31 mouse cellular contexts compared by ENCODE assay signal in genomic region chr8:93502634-93503033, GRCm38 (mm10). TPM values are rescaled to one million over a fixed set of nuclear protein-coding genes. Genes with fewer than 3 reads are reported as not detected.
"Had no signal": no experiment of that assay in that cellular context is flagged by ENCODE, and none has a peak within 500 bp of the region (broad histone marks: within the 10 kb centered on the region; RNA-seq: fewer than 3 reads in every experiment).

No protein-coding gene starts in this region.

- H3K4me1 ChIP-seq: heart, embryonic 10.5 days; heart, embryonic 12.5 days; hindbrain, embryonic 10.5 days; hindbrain, embryonic 13.5 days; hindbrain, embryonic 15.5 days; kidney, embryonic 15.5 days; limb, embryonic 13.5 days; limb, embryonic 15.5 days; liver, embryonic 12.5 days had no signal

- H3K4me3 ChIP-seq: gastrocnemius, adult 2 months; heart, embryonic 10.5 days; heart, embryonic 12.5 days; hindbrain, embryonic 10.5 days; hindbrain, embryonic 13.5 days; hindbrain, embryonic 15.5 days; kidney, embryonic 15.5 days; limb, embryonic 13.5 days; limb, embryonic 15.5 days; liver, embryonic 12.5 days had no signal

- H3K4me2 ChIP-seq: heart, embryonic 12.5 days; hindbrain, embryonic 13.5 days; hindbrain, embryonic 15.5 days; kidney, embryonic 15.5 days; limb, embryonic 13.5 days; limb, embryonic 15.5 days; liver, embryonic 12.5 days had no signal

- H3K27me3 ChIP-seq: hindbrain, embryonic 13.5 days; hindbrain, embryonic 15.5 days; kidney, embryonic 15.5 days; limb, embryonic 13.5 days; limb, embryonic 15.5 days; liver, embryonic 12.5 days had no signal

- H3K9me3 ChIP-seq: heart, embryonic 10.5 days; heart, embryonic 12.5 days; hindbrain, embryonic 10.5 days; hindbrain, embryonic 13.5 days; hindbrain, embryonic 15.5 days; kidney, embryonic 15.5 days; limb, embryonic 13.5 days; limb, embryonic 15.5 days; liver, embryonic 12.5 days had no signal

- DNase-seq: gastrocnemius, adult 2 months; gastrocnemius, postnatal 10 days; gastrocnemius, postnatal 25 days; heart, adult 18-20 months; heart, postnatal 10 days; heart, postnatal 4 days; kidney, adult 11 months; kidney, adult 2 months; kidney, adult 9 months; kidney, postnatal 14 days; kidney, postnatal 36 days; layer of hippocampus, adult 9-11 months; layer of hippocampus, postnatal 36 days; left cerebral cortex, postnatal 4 days had no signal

- ATAC-seq: hindbrain, postnatal 0 days; intestine, embryonic 16.5 days; liver, embryonic 12.5 days had no signal

- H3K36me3 ChIP-seq: heart, embryonic 10.5 days; heart, embryonic 12.5 days; hindbrain, embryonic 10.5 days; hindbrain, embryonic 13.5 days; hindbrain, embryonic 15.5 days; kidney, embryonic 15.5 days; limb, embryonic 13.5 days; limb, embryonic 15.5 days; liver, embryonic 12.5 days had no signal

- H3K9ac ChIP-seq: heart, embryonic 12.5 days; hindbrain, embryonic 13.5 days; hindbrain, embryonic 15.5 days; kidney, embryonic 15.5 days; limb, embryonic 13.5 days; limb, embryonic 15.5 days; liver, embryonic 12.5 days; liver, embryonic 14.5 days had no signal

- H3K27ac ChIP-seq: gastrocnemius, adult 2 months; heart, embryonic 10.5 days; hindbrain, embryonic 10.5 days; hindbrain, embryonic 13.5 days; hindbrain, embryonic 15.5 days; hindbrain, postnatal 0 days; kidney, embryonic 15.5 days; kidney, postnatal 0 days; limb, embryonic 13.5 days; limb, embryonic 15.5 days; liver, embryonic 12.5 days; liver, embryonic 14.5 days had no signal

RNA-seq across cellular contexts. Expression of gene Ces5a, which starts 33.0 kb away (rescaled TPM):
- polyA plus RNA-seq: heart, embryonic 10.5 days; intestine, embryonic 14.5 days; intestine, embryonic 16.5 days; kidney, adult 2 months; kidney, embryonic 15.5 days; limb, embryonic 11.5 days; limb, embryonic 13.5 days; liver, adult 2 months; liver, embryonic 12.5 days; liver, embryonic 14.5 days; liver, embryonic 16.5 days had no signal
